Mouse (Mus musculus): ENCODE results near the gene Senp5. TPM values are rescaled to one million over a fixed set of nuclear protein-coding genes. Genes with fewer than 3 reads are reported as not detected.
"Not testable (repeated sequence)": the region's sequence is repeated elsewhere in the genome, so short reads cannot be mapped to it uniquely, and the experiment has no call there.

Senp5 gene
- 1 to 10 TPM; 9.4 to 9.5 TPM for polyA plus RNA-seq (2017; shearing (Covaris generic))

- peak; percentile 99 for ATAC-seq
Observed at GRCm38 (mm10) chr16:32002509-32003477, at the start of gene Senp5. Senp5 (minus strand) TSS chr16:32003287.

GRCm38 (mm10) chr16:32042367-32042766, 39.3 kb upstream of the Senp5 start:
- no peak for ATAC-seq

GRCm38 (mm10) chr16:32019678-32020077, 16.6 kb upstream of the Senp5 start:
- peak; percentile 89 for ATAC-seq

- no peak for ATAC-seq
Observed at GRCm38 (mm10) chr16:32010330-32010729, 7.2 kb upstream of the Senp5 start.

GRCm38 (mm10) chr16:32009913-32010312, 6.8 kb upstream of the Senp5 start:
- no peak for ATAC-seq

- ATAC-seq: no peak
Observed at GRCm38 (mm10) chr16:32008529-32009293, 5.6 kb upstream of the Senp5 start.

GRCm38 (mm10) chr16:32004731-32005130, 1.6 kb upstream of the Senp5 start:
- ATAC-seq: no peak

- no peak for ATAC-seq
Observed at GRCm38 (mm10) chr16:31996371-31996770, 6.7 kb downstream of the Senp5 start.

- no peak for ATAC-seq
Observed at GRCm38 (mm10) chr16:31993946-31994345, 9.1 kb downstream of the Senp5 start.

GRCm38 (mm10) chr16:31993195-31993594, 9.9 kb downstream of the Senp5 start:
- ATAC-seq: no peak

- ATAC-seq: no peak
Observed at GRCm38 (mm10) chr16:31992039-31992438, 11.0 kb downstream of the Senp5 start.

- ATAC-seq: no peak
Observed at GRCm38 (mm10) chr16:31980946-31981345, 22.1 kb downstream of the Senp5 start.

- ATAC-seq: no peak
Observed at GRCm38 (mm10) chr16:31979501-31979900, 23.6 kb downstream of the Senp5 start.

- ATAC-seq: no peak
Observed at GRCm38 (mm10) chr16:31975258-31975657, 27.8 kb downstream of the Senp5 start.

- ATAC-seq: no peak
Observed at GRCm38 (mm10) chr16:31963224-31963623, 39.9 kb downstream of the Senp5 start.

- ATAC-seq: peak; percentile 73
Observed at GRCm38 (mm10) chr16:31948345-31948774, 54.7 kb downstream of the Senp5 start, which contains the start of the genes 0610012G03Rik and Ncbp2. 0610012G03Rik (minus strand) TSS chr16:31948494. Ncbp2 (plus strand) TSS chr16:31948513.

- ATAC-seq: peak; percentile 18
Observed at GRCm38 (mm10) chr16:31947901-31948316, 55.2 kb downstream of the Senp5 start.

GRCm38 (mm10) chr16:31947333-31947732, 55.8 kb downstream of the Senp5 start:
- no peak for ATAC-seq

- not testable (repeated sequence) for ATAC-seq
Observed at GRCm38 (mm10) chr16:31945986-31946385, 57.1 kb downstream of the Senp5 start.

- ATAC-seq: no peak
Observed at GRCm38 (mm10) chr16:31945372-31945771, 57.7 kb downstream of the Senp5 start.

GRCm38 (mm10) chr16:31944698-31945255, 58.3 kb downstream of the Senp5 start:
- ATAC-seq: no peak

GRCm38 (mm10) chr16:31943980-31944379, 59.1 kb downstream of the Senp5 start:
- ATAC-seq: peak; percentile 52

- peak; percentile 38 for ATAC-seq
Observed at GRCm38 (mm10) chr16:31940586-31940985, 62.5 kb downstream of the Senp5 start.
